ENCODE assay signal across 8 mouse cellular contexts in the genomic region with DNA sequence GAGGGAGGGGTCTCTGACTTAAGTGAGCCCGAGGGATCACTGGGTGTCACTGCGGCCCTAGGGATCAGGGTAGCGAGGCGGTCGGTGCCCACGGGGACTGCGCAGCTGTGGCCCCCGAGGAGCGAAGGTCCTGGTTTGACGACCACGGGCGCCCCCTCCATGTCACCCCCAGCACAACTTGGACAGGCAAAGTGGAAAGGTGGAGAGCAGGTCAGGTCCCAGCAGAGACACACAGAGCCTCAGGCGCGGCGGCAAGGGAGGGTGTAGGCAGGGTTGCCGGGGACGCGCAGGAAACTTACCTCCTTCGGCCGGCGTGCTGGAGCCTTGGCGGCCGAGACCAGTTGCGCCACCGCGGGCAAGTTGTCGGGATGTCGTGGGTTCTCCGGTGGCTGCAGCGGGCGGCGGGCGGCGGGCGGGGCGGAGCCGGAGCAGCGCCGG. TPM values are rescaled to one million over a fixed set of nuclear protein-coding genes. Genes with fewer than 3 reads are reported as not detected.
DNase-seq lines count a peak whose midpoint lies in the region; ATAC-seq lines count a peak whose summit lies in the region.

Pip5k1b (minus strand) TSS at position 407 of the 438 bp plus-strand sequence.

- peak within 1 kb of the TSS; percentile 69 for H3K27ac ChIP-seq in intestine, embryonic 14.5 days (ENCODE audit: low read depth)
- peak within 1 kb of the TSS; percentile 25; the same call in 1 of the 2 replicates for H3K27ac ChIP-seq in midbrain, embryonic 11.5 days (ENCODE audit: low read depth, low read length)

- DNase-seq in gastrocnemius, adult 18-20 months (ENCODE audit: low spot score), result peak; percentile 9
- DNase-seq in gastrocnemius, adult 8-10 months (ENCODE audit: low spot score in 2 of 2), result no peak
- DNase-seq in embryo, embryonic 10 days (ENCODE audit: low spot score), result peak; percentile 78
- peak; percentile 27 for DNase-seq in gastrocnemius, postnatal 25 days
- DNase-seq in intestine, embryonic 14.5 days (ENCODE audit: low spot score), result peak; percentile 82
- peak; percentile 45 for DNase-seq in left cerebral cortex, postnatal 4 days
- DNase-seq in midbrain, embryonic 11.5 days (ENCODE audit: low spot score, missing footprints), result peak; percentile 93
- peak; percentile 78 for DNase-seq in spleen, postnatal 10 days (ENCODE audit: low spot score in 2 of 2)

- peak; percentile 36 for ATAC-seq in intestine, embryonic 14.5 days (replicated peaks; ENCODE audit: low FRiP score, low TSS enrichment, low read depth)
- ATAC-seq in midbrain, embryonic 11.5 days (ENCODE audit: low FRiP score), result peak; percentile 60

- H3K4me2 ChIP-seq in intestine, embryonic 14.5 days (ENCODE audit: low read length), result peak within 1 kb of the TSS; percentile 88
- H3K4me2 ChIP-seq in midbrain, embryonic 11.5 days, result peak within 1 kb of the TSS; percentile 78

- H3K4me3 ChIP-seq in intestine, embryonic 14.5 days (ENCODE audit: low read depth, low read length), result peak within 1 kb of the TSS; percentile 80
- H3K4me3 ChIP-seq in midbrain, embryonic 11.5 days (ENCODE audit: low read depth, low read length), result peak within 1 kb of the TSS; percentile 81

- peaks cover 30% of the 10 kb centered on the region for H3K27me3 ChIP-seq in intestine, embryonic 14.5 days (replicated peaks; ENCODE audit: control insufficient read depth, insufficient read depth, low read length)
- H3K27me3 ChIP-seq in midbrain, embryonic 11.5 days (ENCODE audit: control insufficient read depth, insufficient read depth, low read length), result peaks cover 4% of the 10 kb centered on the region; the same call in 1 of the 2 replicates

- H3K36me3 ChIP-seq in intestine, embryonic 14.5 days (ENCODE audit: control insufficient read depth, insufficient read depth, low read length), result no peaks in the 10 kb centered on the region
- H3K36me3 ChIP-seq in midbrain, embryonic 11.5 days (ENCODE audit: control insufficient read depth, insufficient read depth, low read length), result no peaks in the 10 kb centered on the region

- peaks cover 14% of the 10 kb centered on the region; the same call in 1 of the 2 replicates for H3K4me1 ChIP-seq in intestine, embryonic 14.5 days (replicated peaks; ENCODE audit: control insufficient read depth, insufficient read depth, low read length)
- peaks cover 23% of the 10 kb centered on the region for H3K4me1 ChIP-seq in midbrain, embryonic 11.5 days (ENCODE audit: control insufficient read depth, insufficient read depth, low read length)

- H3K9ac ChIP-seq in intestine, embryonic 14.5 days (ENCODE audit: low read length), result peak within 1 kb of the TSS; percentile 60
- H3K9ac ChIP-seq in midbrain, embryonic 11.5 days (ENCODE audit: low read length), result peak within 1 kb of the TSS; percentile 84

- intact Hi-C loops in left cerebral cortex, postnatal 4 days (cut with DNase I), result no loop called here

- no peaks in the 10 kb centered on the region for H3K9me3 ChIP-seq in intestine, embryonic 14.5 days (ENCODE audit: control insufficient read depth, low read length)
- H3K9me3 ChIP-seq in midbrain, embryonic 11.5 days (ENCODE audit: control insufficient read depth, low read length), result no peaks in the 10 kb centered on the region; the same call in 1 of the 2 replicates

- under 1% methylated on average over 24 of the region's 39 CpGs for WGBS in intestine, embryonic 14.5 days
- WGBS in midbrain, embryonic 11.5 days, result under 1% methylated on average over 39 of the region's 39 CpGs

RNA-seq across cellular contexts. Expression of gene Pip5k1b, which starts in this region (rescaled TPM):
- total RNA-seq in gastrocnemius, adult 18-20 months (2021), result under 1 TPM; 0.34 to 0.50 TPM
- total RNA-seq in gastrocnemius, adult 8-10 months (2022), result under 1 TPM; 0.20 to 0.54 (median 0.28) TPM
- total RNA-seq in gastrocnemius, postnatal 25 days (2021), result under 1 TPM; 0.75 to 0.84 TPM
- 12.4 and 12.6 TPM in 2 replicates for polyA plus RNA-seq in intestine, embryonic 14.5 days (2014; fragmentation: Nextera tagmentation; extraction: Ambion mirVana)
- 1 to 10 TPM; 3.6 to 5.6 TPM for total RNA-seq in left cerebral cortex, postnatal 4 days (2021)
- polyA plus RNA-seq in midbrain, embryonic 11.5 days (2014; fragmentation: Nextera tagmentation; extraction: Ambion mirVana), result 2.3 and 2.9 TPM in 2 replicates

Comparison
In these comparisons a context has a peak if more than half of its experiments do, and no peak if none do; other contexts are left out.
1. Peak in DNase-seq in gastrocnemius, adult 18-20 months; RNA of the gene not detected or under 1 TPM.
2. Peak in DNase-seq in gastrocnemius, postnatal 25 days; RNA of the gene not detected or under 1 TPM.
3. DNase-seq: peak in embryo, embryonic 10 days (single experiment), intestine, embryonic 14.5 days (single experiment), left cerebral cortex, postnatal 4 days (single experiment), midbrain, embryonic 11.5 days (single experiment) and spleen, postnatal 10 days (2 of 2); none in gastrocnemius, adult 8-10 months (0 of 2).